Mouse (Mus musculus): ENCODE results near the gene Ear1.
"Not testable (repeated sequence)": the region's sequence is repeated elsewhere in the genome, so short reads cannot be mapped to it uniquely, and the experiment has no call there.

The Ear1 gene

GRCm38 (mm10) chr14:43875417-43875816 is at the start of gene Ear1:
Gene Ear1, minus strand, starts transcription at chr14:43875517.
- not testable (repeated sequence) for DNase-seq

DNA sequence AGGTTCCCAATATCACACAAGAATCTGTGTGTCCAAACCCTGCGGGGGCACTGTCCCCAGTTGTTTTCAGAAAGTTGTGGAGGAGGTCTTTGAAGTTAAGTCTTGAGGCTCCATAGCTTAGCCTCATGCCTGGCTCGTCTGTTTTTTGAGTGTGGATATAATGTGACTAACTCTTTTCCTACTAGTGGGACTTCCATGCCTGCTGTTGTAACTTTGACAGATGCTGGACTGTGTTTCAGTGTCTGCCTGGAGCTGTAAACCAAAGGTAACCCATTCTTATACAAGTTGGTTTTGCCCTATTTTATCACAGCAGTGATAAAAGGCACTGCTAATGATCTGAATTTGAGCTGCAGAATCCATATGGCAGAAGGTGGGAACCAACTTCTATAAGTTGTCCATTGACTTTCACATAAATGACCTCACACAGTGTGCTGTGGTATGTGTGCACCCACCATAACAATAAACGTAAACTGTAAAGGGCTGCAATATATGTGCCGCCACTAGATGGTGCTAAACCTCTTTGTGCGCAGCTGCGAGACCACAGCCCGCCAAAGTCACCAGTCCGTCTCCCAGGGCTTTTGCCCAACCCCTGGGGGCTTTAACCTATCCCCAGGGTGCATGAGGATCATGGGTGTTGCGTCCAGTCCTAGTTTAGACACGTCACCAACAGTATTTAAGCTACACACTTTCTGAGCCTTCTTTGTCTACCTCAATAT is 49.5 kb upstream of the Ear1 start, which contains the start of gene Gm8113:
Gm8113 (plus strand) TSS at position 703 of the 716 bp plus-strand sequence.
- DNase-seq = peak; percentile 56

- not testable (repeated sequence) for DNase-seq
Observed at GRCm38 (mm10) chr14:43923459-43923858, 48.1 kb upstream of the Ear1 start, which contains the start of gene Ear10. Gene Ear10, minus strand, starts transcription at chr14:43923559.

DNA sequence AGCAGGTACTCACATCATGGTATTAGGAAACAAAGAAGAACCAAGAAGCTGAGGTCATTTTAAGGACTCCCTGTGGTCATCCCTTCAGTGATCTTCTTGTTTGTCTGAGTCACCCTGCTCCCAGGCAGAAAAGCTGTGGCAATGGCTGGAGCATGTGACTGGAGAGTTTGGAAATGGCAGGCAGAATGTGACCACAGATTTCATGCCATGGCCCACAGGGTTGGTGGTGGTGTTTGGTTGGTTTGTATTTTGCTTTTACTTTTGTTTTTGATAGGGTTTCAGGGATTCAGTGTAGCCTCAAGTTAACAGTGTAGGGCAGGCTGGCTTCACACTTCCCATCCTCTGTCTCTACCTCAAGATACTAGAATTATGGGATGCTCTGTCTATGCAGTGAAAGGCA is 42.9 kb upstream of the Ear1 start:
- not testable (repeated sequence) for DNase-seq

GRCm38 (mm10) chr14:43898577-43898976 is 23.3 kb upstream of the Ear1 start:
- DNase-seq = not testable (repeated sequence)

- not testable (repeated sequence) for DNase-seq
Observed at GRCm38 (mm10) chr14:43895357-43895756, 20.0 kb upstream of the Ear1 start.

GRCm38 (mm10) chr14:43891288-43891687 is 16.0 kb upstream of the Ear1 start:
- DNase-seq = not testable (repeated sequence)

GRCm38 (mm10) chr14:43886235-43886634 is 10.9 kb upstream of the Ear1 start:
- DNase-seq = not testable (repeated sequence)

- DNase-seq = not testable (repeated sequence)
Observed at GRCm38 (mm10) chr14:43879966-43880545, 4.7 kb upstream of the Ear1 start.

GRCm38 (mm10) chr14:43877789-43878188 is 2.5 kb upstream of the Ear1 start:
- DNase-seq = not testable (repeated sequence)

GRCm38 (mm10) chr14:43874862-43875261 is 455 bp downstream of the Ear1 start:
- not testable (repeated sequence) for DNase-seq

GRCm38 (mm10) chr14:43860522-43860921 is 14.8 kb downstream of the Ear1 start:
- peak; percentile 8 for DNase-seq

GRCm38 (mm10) chr14:43859465-43859864 is 15.9 kb downstream of the Ear1 start:
- peak; percentile 8 for DNase-seq

DNA sequence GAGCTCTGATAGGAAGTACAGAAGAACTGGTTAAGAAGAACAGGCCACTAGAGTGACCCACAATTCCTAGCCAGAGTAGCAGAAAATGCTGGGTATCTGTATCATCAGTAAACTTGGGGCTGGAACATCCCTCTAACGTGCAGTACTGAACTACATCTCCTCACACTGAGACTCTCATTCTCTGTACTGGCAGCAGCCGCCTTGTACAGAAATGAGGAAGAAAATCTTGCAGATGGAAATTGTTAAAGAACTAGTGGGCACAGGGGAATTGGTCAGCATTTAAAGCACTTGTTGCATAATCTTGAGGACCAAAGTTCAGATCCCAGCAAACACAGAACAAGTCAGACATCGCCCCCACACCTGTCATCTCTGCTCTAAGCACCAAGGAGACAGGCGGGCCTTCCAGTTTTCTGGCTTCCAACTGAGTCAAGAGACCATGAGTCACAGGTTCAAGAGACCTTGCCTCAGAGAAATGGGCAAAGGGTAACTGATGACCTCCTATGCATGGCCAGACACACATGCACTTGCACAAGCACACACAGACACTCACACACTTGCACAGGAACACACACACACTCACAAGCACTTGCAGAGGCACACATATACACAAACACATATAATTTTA is 31.3 kb downstream of the Ear1 start:
- DNase-seq = not testable (repeated sequence)

- not testable (repeated sequence) for DNase-seq
Observed at GRCm38 (mm10) chr14:43840976-43841375, 34.3 kb downstream of the Ear1 start.

- not testable (repeated sequence) for DNase-seq
Observed at GRCm38 (mm10) chr14:43835366-43835765, 40.0 kb downstream of the Ear1 start.

DNA sequence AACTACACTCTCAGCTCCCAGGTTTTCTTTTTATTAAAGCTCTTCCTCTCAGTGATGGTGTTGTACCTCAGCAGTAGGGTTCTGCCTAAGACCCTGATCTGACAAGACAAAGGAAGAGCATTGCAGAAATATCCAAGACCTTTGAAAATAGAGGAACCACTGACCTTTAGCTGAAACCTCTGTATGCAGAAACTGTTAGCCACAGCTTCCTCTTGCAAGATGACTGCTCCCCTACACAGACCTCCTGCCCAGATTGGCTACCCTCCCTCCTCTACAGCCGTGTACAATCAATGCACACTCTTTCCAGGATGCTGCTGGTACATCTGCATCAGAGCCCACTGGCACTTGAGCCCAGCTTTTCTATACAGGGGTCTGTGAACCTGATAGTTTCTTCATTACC is 44.9 kb downstream of the Ear1 start:
- DNase-seq = not testable (repeated sequence)

DNA sequence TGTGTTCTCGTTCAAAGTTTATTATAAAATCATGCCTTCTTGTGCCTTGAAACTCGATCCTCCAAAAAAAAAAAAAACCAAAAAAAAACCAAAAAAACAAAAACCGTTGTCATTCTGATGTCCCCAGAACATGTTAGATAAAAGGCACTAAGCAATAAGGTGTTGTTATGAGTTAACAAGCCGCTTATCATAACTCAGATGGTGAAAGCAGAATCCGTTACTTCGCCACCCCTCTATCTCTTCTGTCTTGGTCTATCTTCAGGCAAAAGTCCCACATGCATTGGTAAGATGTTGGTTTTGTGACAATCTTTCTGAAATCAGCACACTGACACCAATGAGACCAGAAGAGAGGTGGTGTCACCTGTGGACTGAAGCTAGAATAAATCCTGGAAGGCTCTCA is 51.1 kb downstream of the Ear1 start:
- DNase-seq = not testable (repeated sequence)

DNA sequence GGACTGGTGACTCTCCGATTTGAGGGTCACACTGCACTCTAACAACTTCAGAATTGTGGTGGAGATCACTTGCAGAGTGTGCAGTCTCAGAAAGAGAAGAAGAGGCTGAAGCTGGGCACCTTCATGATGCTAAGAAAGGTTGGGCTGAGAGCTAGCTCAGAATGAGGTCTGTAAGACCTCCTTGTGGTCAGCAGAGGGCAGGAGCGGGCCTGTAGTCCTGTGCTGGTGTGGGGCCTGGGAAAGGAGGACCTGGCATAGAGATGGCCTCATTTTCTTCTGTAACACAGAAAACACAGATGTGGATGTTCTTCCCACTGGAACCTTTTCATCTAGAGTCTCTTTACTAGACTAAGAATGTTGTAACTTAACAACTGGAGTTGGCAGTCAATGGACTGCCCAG is 53.4 kb downstream of the Ear1 start:
- DNase-seq = not testable (repeated sequence)

DNA sequence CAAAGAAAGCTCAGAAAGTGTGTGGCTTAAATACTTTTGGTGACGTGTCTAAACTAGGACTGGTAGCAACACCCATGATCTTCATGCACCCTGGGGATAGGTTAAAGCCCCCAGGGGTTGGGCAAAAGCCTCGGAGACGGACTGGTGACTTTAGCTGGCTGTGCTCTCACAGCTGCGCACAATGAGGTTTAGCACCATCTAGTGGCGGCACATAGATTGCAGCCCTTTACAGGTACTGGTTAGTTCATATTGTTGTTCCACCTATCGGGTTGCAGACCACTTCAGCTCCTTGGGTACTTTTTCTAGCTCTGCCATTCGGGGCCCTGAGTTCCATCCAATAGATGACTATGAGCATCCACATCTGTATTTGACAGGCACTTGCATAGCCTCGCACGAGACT is 62.9 kb downstream of the Ear1 start:
- peak; percentile 44 for DNase-seq

GRCm38 (mm10) chr14:43808142-43808541 is 67.2 kb downstream of the Ear1 start:
- not testable (repeated sequence) for DNase-seq

GRCm38 (mm10) chr14:43804435-43804834 is 70.9 kb downstream of the Ear1 start:
- not testable (repeated sequence) for DNase-seq

- DNase-seq = not testable (repeated sequence)
Observed at GRCm38 (mm10) chr14:43796905-43797470, 78.3 kb downstream of the Ear1 start.
